Mouse (Mus musculus): ENCODE measurements at regions not wholly inside any gene's neighbourhood (a gene's known extent, or its start where the extent isn't known, plus 50 kb on each side); places are given as distances from the start of the nearest gene placed in this dataset.

DNA sequence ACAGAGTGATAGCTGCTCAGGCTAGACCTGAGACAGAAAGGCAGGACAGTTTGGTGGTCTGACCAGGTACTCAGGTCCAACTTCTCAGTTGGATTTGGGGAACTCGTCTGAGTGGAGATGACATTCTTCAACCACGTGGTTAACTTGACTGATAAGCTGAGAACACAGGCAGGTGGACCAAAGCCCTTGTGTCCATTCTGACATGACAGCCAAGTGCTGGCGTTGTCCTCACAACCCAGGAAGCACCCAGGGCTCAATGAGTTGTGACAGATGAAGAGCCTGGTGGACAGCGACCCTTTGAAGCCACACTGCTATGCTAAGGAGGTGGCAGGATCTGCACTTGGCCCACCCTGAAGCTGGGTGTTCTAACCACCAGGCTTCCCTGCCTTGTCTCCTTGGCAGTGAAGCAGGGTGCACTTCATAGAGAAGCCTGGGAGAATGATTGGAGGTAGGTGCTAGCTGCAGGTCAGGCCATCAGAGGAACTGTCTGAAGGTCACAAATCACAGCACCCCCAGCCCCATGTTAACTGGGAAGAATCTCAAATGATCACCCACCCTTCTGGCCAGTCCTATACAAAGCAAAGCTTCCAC is 87.6 kb downstream of the 1700001O22Rik start:
- Histone ChIP-seq H3K9ac (replicated peaks; ENCODE audit: low read length, poor library complexity, severe bottlenecking) (no peak overlapping the region), H3K4me2 (ENCODE audit: low read depth, low read length, poor library complexity, severe bottlenecking) (no peak overlapping the region), H3K36me3 (ENCODE audit: insufficient read depth, low read length) (no peaks in the 10 kb centered on the region), H3K27ac (ENCODE audit: low read depth, low read length) (no peak overlapping the region), H3K4me1 (ENCODE audit: insufficient read depth, low read length) (peaks cover 51% of the 10 kb centered on the region), H3K27me3 (ENCODE audit: insufficient read depth, low read length) (no peaks in the 10 kb centered on the region), H3K9me3 (ENCODE audit: low read length) (no peaks in the 10 kb centered on the region), H3K4me3 (ENCODE audit: low read depth, low read length) (no peak overlapping the region)
- DNase-seq (ENCODE audit: low spot score) (no peak), ATAC-seq (ENCODE audit: low FRiP score) (no peak)
- no peak for TF ChIP-seq CTCF (IDR thresholded peaks at IDR 0.05)
- WGBS: 73% methylated on average over 4 of the region's 4 CpGs

GRCm38 (mm10) chr2:30713535-30713934 is 89.9 kb downstream of the 1700001O22Rik start:
- DNase-seq (ENCODE audit: low spot score) (no peak), ATAC-seq (ENCODE audit: low FRiP score) (no peak)
- Histone ChIP-seq H3K4me3 (ENCODE audit: low read depth, low read length) (no peak overlapping the region), H3K9me3 (ENCODE audit: low read length) (no peaks in the 10 kb centered on the region), H3K27me3 (ENCODE audit: insufficient read depth, low read length) (no peaks in the 10 kb centered on the region), H3K36me3 (ENCODE audit: insufficient read depth, low read length) (no peaks in the 10 kb centered on the region), H3K4me1 (ENCODE audit: insufficient read depth, low read length) (peaks cover 35% of the 10 kb centered on the region), H3K27ac (ENCODE audit: low read depth, low read length) (no peak overlapping the region), H3K4me2 (ENCODE audit: low read depth, low read length, poor library complexity, severe bottlenecking) (no peak overlapping the region), H3K9ac (replicated peaks; ENCODE audit: low read length, poor library complexity, severe bottlenecking) (no peak overlapping the region)
- TF ChIP-seq CTCF (IDR thresholded peaks at IDR 0.05): no peak
- WGBS: 7% methylated on average over 3 of the region's 3 CpGs

DNA sequence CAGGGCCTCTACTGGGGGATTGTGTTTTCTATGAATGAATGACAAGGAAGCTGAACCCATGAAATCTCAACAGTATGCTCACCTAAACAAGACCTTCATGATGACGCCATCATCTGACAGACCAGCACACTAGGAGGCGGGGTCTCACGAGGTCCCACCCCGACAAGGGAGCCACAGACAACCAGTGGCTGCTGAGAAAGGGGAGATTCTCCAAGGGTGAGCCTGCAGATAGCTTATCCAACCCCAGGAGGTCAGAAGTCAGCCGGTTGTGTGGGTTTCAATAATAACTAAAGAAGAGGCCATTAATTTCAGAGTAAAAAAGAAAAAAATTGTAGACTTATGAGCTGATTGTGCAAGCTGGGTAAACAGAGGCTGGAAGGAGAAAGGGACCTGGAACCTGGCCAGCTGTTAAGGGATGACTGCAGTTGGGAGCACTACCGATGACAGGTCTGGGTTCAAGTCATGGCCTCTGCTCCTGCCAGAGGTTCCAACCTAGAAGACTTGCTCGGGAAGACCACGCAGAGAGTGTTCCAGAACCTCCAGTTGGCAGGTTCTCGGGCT is 90.5 kb downstream of the 1700001O22Rik start:
- ATAC-seq (ENCODE audit: low FRiP score) (no peak), DNase-seq (ENCODE audit: low spot score) (no peak)
- Histone ChIP-seq H3K4me3 (ENCODE audit: low read depth, low read length) (no peak overlapping the region), H3K27me3 (ENCODE audit: insufficient read depth, low read length) (no peaks in the 10 kb centered on the region), H3K9me3 (ENCODE audit: low read length) (no peaks in the 10 kb centered on the region), H3K4me1 (ENCODE audit: insufficient read depth, low read length) (peaks cover 36% of the 10 kb centered on the region), H3K27ac (ENCODE audit: low read depth, low read length) (peak overlapping the region; percentile 83), H3K9ac (replicated peaks; ENCODE audit: low read length, poor library complexity, severe bottlenecking) (no peak overlapping the region), H3K36me3 (ENCODE audit: insufficient read depth, low read length) (no peaks in the 10 kb centered on the region), H3K4me2 (ENCODE audit: low read depth, low read length, poor library complexity, severe bottlenecking) (no peak overlapping the region)
- 62% methylated on average over 9 of the region's 9 CpGs for WGBS
- TF ChIP-seq CTCF (IDR thresholded peaks at IDR 0.05): no peak

GRCm38 (mm10) chr2:30711853-30712498 is 91.5 kb downstream of the 1700001O22Rik start:
- 1% methylated on average over 44 of the region's 63 CpGs for WGBS
- H3K4me1 ChIP-seq (ENCODE audit: insufficient read depth, low read length): peaks cover 34% of the 10 kb centered on the region
- H3K9ac ChIP-seq (replicated peaks; ENCODE audit: low read length, poor library complexity, severe bottlenecking): peak overlapping the region; percentile 69
- H3K36me3 ChIP-seq (ENCODE audit: insufficient read depth, low read length): no peaks in the 10 kb centered on the region
- no peaks in the 10 kb centered on the region for H3K27me3 ChIP-seq (ENCODE audit: insufficient read depth, low read length)
- H3K27ac ChIP-seq (ENCODE audit: low read depth, low read length): peak overlapping the region; percentile 83
- ATAC-seq (ENCODE audit: low FRiP score) (peak; percentile 27), DNase-seq (ENCODE audit: low spot score) (peak; percentile 66)
- peak overlapping the region; percentile 91 for H3K4me2 ChIP-seq (ENCODE audit: low read depth, low read length, poor library complexity, severe bottlenecking)
- H3K9me3 ChIP-seq (ENCODE audit: low read length): no peaks in the 10 kb centered on the region
- H3K4me3 ChIP-seq (ENCODE audit: low read depth, low read length): peak overlapping the region; percentile 34
- TF ChIP-seq CTCF (IDR thresholded peaks at IDR 0.05): no peak

DNA sequence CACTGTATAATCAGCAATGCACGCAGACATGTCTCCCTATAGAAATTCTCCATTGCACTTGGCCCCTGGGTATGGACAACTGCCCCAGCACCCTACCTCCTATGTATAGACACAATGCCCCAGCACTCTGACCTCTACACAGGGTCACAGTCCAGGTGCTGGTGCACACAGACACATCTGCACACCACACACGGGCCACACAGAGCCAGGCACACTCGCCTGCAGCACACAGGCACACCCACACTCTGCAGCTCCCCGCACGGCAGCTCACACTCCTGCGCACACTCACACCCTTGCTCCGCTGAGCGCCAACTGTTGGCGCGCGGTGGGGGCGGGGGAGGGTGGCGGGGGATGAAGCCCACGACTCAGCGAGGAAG is 92.0 kb downstream of the 1700001O22Rik start:
- H3K27me3 ChIP-seq (ENCODE audit: insufficient read depth, low read length): no peaks in the 10 kb centered on the region
- no peaks in the 10 kb centered on the region for H3K36me3 ChIP-seq (ENCODE audit: insufficient read depth, low read length)
- peaks cover 31% of the 10 kb centered on the region for H3K4me1 ChIP-seq (ENCODE audit: insufficient read depth, low read length)
- peak overlapping the region; percentile 34 for H3K4me3 ChIP-seq (ENCODE audit: low read depth, low read length)
- peak overlapping the region; percentile 69 for H3K9ac ChIP-seq (replicated peaks; ENCODE audit: low read length, poor library complexity, severe bottlenecking)
- H3K9me3 ChIP-seq (ENCODE audit: low read length): no peaks in the 10 kb centered on the region
- ATAC-seq (ENCODE audit: low FRiP score) (peak; percentile 26; the same call in 1 of the 2 replicates), DNase-seq (ENCODE audit: low spot score) (no peak)
- WGBS: 3% methylated on average over 10 of the region's 15 CpGs
- H3K4me2 ChIP-seq (ENCODE audit: low read depth, low read length, poor library complexity, severe bottlenecking): peak overlapping the region; percentile 91
- peak overlapping the region; percentile 83 for H3K27ac ChIP-seq (ENCODE audit: low read depth, low read length)
- TF ChIP-seq CTCF (IDR thresholded peaks at IDR 0.05): no peak

DNA sequence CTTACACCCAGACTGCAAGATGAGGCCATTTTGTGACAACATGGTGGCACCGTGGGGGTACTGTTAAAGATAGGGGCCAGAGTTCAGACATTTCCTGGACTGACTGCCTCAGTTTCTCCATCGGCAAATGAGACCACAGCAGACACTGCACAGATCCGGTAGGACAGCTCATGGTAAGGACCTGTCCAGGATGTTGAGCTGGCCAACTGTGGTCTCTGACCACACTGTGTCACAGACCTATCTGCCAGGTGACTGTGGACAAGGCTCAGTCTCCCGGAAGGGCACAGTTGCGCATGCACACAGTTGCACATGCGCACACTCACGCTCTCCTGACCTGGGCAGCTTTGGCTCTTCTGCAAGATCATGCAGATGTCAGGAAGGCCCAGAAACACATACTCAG is 92.6 kb downstream of the 1700001O22Rik start:
- H3K36me3 ChIP-seq (ENCODE audit: insufficient read depth, low read length): no peaks in the 10 kb centered on the region
- no peak for ATAC-seq (ENCODE audit: low FRiP score)
- H3K9ac ChIP-seq (replicated peaks; ENCODE audit: low read length, poor library complexity, severe bottlenecking): no peak overlapping the region
- no peaks in the 10 kb centered on the region for H3K27me3 ChIP-seq (ENCODE audit: insufficient read depth, low read length)
- H3K4me2 ChIP-seq (ENCODE audit: low read depth, low read length, poor library complexity, severe bottlenecking): no peak overlapping the region
- no peak overlapping the region for H3K4me3 ChIP-seq (ENCODE audit: low read depth, low read length)
- no peak for DNase-seq (ENCODE audit: low spot score)
- no peaks in the 10 kb centered on the region for H3K9me3 ChIP-seq (ENCODE audit: low read length)
- WGBS: 95% methylated on average over 7 of the region's 7 CpGs
- no peak for TF ChIP-seq CTCF (IDR thresholded peaks at IDR 0.05)
- peaks cover 30% of the 10 kb centered on the region for H3K4me1 ChIP-seq (ENCODE audit: insufficient read depth, low read length)
- H3K27ac ChIP-seq (ENCODE audit: low read depth, low read length): no peak overlapping the region

Data from midbrain, postnatal 0 days (tissue).